Mouse (Mus musculus) cerebellum, adult (tissue): ENCODE results near the gene Srgn.
A peak's percentile ranks its signal among the peaks of the same experiment; 100 is the strongest.
"Not testable (repeated sequence)": the region's sequence is repeated elsewhere in the genome, so short reads cannot be mapped to it uniquely, and the experiment has no call there.

Experiments
- ATAC-seq: cut with Nextera tagmentation; 2 replicates; pipeline ENCODE4 v1.9.2; 2017; ENCODE audit warnings: mild to moderate bottlenecking, moderate library complexity, mixed read lengths; ENCODE audit not compliant: insufficient number of reproducible peaks, low FRiP score, low TSS enrichment

The Srgn gene

DNA sequence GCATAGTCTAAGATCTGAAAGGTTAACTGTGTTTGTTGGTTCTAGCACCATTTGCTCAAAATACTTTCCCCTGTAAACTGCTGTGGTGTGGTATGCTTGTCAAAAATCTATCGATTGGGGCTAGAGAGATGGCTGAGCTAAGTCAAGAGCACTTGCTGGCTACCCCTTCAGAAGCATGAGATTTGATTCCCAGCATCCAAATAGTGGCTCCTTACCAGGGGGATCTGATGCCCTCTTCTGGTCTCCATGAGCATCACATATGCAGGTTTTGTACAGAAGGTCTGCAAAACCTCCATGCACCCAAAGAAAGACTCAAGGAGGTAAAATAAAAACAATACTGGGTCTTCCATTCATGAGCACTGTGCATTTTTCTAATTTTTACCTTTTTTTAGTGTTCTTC, 39.0 kb downstream of the Srgn start:
- peak; percentile 31 for ATAC-seq

DNA sequence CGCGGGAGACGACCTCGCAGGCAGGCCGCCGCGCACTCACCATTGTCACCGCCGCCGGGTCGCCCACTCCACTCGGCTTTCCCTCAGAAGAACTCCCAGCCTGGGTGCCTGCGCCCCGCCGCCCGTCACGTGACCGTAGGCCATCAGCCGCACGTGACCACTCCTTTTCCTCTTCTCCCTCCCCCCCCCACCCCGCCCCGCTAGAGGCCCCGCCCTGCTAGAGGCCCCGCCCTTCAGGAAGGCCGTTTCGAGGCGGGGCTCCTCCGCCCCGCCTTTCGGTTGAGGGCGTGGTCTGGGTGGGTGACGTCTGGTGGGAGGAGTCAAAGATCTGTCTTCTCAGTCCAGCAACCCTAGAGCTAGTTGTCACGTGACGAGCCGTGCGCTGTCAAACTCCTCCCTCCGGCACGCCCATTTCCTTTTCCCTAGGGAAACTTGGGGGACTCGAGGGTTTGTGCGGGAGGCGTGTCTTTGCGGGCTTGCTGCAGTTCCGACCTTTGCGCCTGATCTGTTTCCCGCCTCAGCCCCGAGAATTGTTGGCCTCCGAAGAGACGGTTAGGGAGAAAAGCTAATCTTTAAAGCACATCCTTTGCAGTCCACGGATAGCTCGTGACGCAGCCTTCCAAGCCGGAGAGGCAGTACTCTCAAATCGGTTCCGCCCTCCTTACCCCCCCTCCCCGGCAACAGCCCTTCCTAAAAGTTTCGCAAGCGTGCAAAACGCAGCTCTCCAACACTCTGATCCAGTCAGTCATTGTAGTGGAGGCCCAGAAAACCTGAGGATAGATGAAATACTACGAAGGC, 40.4 kb downstream of the Srgn start, which contains the start of gene Vps26a:
Gene Vps26a, minus strand, starts transcription at position 188 of the 798 bp plus-strand sequence.
- peak; percentile 75 for ATAC-seq

DNA sequence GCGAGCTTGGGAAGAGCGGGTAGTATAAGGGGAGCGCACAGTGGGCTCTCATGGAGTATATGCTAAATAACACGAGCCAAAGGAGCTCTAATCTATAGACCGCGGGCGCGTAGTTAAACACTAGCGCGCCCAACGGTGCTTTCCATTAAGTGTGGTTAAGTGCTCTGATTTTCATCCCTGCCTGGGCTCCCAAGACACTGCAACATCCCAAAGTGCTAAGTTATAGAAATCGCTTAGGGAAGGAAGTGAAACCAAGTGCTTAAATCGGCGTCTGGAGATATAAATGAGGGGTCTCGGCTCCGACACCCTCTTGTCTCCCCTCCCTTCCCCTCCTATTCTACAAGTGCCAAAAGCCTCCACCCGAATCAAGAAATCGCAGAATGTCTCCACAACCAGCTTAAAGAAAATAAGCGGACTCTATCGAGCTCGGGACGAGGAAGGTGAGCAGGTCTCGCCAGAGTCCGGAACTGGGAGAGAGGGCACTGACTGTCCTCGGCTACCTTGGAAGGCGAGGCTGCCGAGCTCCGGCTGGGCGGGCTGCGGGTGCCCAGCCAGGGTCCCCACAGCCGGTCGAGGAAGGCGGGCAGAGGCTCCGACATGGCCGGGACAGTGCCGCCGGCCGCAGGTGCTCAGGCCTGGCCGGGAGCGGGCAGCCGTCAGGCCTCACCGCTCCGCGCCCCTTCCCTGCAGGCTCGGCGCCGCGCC, 41.2 kb downstream of the Srgn start:
- ATAC-seq, result peak; percentile 64

DNA sequence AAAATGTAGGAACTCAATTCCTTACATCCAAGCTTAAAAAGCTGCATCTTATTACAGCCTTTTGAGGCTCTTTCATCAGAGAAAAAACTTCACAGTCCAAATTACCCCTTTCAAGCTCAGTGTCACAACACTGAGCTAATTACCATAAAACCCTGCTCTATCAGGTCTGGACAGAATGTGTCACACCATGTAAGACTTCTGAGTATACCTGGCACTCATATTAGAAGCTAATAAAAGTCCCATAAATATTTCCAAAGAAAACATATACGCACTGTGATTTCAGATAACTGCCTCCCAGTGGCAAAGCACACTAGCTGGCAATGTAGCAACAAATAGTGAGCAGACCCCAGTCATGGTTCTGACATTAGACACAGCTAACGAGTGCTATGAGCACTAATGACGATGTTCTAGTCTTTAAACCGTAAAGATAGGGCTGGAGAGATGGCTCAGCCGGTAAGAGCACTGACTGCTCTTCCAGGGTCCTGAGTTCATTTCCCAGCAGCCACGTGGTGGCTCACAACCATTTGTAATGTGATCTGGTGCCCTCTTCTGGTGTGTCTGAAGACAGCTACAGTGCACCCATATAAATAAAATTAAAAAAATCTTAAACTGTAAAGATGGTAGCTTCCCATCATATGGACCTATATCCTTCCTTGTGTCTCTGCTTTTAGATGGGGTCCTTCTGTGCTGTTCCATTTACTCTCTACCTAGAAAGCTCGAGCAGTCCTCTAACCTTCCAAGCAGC, 46.0 kb downstream of the Srgn start:
- no peak for ATAC-seq

DNA sequence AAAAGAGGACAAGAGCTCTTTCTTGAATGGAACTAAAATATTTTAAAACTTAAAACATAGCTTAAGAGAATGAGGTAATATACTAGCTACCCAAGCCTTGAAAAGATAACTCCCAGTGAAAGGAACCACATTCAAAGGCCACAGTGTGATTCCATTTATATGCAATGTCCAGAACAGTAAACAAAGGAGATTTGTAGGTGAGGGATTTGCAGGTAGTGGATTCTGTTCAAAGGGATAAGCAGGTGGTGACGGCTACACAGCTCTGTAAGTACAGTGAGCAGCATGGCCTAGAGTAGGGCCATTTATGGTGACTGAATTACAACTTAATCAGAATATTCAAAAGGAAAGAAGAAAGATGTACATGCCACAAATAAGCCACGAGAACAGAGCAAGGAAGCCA, 50.3 kb downstream of the Srgn start:
- ATAC-seq, result no peak

DNA sequence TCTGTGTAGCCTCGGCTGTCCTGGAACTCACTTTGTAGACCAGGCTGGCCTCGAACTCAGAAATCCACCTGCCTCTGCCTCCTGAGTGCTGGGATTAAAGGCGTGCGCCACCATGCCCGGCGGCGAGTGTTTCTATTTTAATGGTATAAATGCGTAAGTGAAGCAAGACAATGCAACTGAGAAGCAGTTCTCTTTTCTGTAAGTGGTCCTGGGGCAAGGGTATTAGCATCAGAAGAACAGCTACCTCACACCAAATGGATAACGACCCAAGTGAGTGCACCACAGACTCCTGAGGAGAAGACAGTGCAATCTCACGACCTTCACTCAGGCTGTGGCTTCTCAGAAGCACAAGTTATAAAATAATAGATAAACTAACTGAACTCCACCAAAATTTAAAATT, 52.3 kb downstream of the Srgn start:
- no peak for ATAC-seq

DNA sequence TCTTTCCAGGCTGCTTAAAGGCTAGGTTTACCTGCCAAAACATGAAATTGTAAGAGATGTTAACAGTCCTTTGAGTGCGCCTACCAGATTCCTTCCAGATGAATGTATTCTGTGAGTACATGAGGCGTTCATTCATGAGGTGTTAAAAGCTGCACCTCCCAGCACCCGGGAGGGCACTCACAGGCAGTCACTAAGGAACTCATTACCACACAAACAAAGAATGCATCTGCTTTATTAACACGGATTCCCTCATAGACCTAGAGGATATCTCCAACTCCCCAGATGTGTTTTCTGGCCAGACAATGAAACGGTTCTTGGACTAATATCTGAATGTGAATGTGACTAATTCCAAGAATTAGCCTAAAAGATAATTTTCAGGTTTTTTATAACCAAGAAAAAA, 56.1 kb downstream of the Srgn start:
- no peak for ATAC-seq

DNA sequence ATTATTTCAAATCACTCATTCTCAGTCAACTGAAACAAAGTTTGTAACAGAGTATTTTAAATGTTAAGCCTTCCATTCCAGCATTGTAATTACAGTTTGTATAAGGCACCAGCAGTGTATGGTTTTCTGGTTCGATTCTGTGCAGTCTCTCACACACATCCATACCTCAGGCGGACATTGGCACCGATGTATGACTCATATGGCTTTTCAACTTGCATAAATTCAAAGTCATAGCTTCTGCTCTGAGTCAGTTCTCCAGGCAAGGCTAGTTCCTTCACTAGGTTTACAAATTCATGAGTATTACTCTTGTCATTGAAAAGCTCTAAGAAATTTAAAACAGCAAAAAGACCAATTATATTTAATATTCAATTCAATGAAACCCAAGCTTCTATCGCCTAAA, 57.5 kb downstream of the Srgn start:
- no peak for ATAC-seq

DNA sequence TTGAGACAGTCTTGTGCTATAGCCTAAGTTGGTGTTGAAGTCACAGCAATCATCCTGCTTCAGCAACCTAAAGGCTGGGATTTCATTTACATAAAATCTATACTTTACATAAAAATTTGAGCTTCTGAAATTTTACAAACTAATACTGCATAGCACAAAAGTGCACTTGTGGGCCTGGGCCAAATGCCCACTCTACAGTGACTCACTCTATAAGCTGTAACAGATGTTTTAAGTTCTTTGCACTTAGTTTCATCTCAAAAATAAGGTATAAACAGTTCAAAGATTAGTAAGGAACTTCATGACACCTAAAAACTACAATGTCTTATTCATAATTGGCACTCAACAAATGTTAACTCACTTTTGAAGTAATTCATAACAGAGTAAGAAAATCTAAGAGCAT, 65.9 kb downstream of the Srgn start:
- ATAC-seq, result no peak

DNA sequence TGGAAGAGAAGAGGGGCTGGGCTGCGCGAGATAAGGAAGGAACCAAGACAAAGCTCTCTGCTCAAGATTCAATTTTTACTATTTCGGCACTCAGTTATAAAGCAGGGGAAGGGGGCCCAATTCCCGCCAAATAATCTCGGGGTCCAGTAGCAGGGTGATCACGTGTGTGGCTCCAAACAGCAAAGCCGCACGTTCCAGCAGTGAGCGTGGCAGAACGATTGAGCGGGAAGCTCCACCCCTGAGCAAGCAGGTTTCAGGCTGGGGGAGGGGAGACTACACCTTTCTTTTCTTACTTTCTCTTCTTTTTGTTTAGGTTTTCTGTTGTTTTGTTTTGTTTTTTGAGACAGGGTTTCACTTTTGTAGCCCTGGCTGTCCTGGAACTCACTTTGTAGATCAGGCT, 75.2 kb downstream of the Srgn start:
- not testable (repeated sequence) for ATAC-seq

DNA sequence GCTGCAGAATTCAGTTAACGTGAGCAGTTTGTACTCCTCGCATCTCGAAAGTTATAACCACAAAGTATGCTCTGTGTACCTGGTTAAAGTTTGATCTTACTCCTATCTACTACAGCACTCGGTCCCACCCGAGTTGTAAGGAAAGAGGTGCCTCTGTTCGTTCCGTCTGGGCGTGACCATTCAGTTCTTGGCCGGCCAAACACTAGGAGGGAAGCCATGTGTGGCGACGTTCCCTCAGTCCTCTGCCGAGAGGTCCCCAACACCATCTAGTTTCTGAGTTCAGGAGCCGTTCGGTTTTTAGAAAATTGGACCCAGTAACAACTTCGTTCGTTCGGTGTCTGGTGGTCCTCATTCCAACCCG, 77.0 kb downstream of the Srgn start:
- ATAC-seq, result no peak; the same call in 1 of the 2 replicates

DNA sequence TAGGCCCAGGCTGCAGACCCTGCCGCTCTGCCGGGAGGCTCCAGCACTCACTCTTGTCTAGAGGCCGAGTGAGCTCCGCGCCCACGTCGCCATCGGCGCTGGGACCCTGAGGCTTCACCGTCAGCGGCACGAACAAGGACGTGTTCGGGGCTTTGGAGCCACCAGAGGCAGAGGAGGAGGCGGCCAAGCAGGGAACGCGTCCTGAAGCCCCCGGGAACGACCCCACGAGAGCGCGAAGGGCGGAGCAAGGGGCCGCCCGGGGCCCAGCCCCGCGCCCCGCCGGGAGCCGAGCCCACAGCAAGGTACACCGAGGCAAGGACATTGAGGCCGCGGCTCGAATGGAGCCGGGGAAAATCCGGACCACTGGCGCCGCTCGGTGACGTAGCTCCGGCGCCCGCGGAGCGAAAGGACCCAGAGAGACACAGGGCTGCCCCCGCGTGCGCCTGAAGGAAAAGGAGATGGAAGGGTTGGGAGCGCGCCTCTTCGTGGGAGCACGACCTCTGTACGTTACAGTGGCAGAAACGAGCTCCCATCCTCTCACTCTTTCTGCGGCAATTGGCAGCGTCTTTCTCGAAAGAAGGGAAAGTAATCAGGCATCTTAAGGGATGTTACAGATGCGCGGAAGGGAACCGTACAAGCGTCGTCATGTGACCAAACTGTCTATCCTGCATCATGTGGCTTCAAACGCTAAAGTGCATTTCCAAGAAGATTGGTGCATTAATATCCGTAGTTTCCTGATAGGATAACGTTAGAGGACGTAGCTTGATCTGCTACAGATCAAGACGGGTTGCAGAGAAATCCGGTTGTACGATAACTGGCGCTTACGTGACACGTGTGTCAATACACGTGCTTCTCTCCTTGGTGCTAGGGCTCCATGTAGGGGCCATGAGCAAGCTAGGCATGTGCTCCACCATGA, 77.6 kb downstream of the Srgn start, which contains the start of the genes 4930507D05Rik and Supv3l1:
Gene 4930507D05Rik, plus strand, starts transcription at position 126 of the 916 bp plus-strand sequence.
Gene Supv3l1, minus strand, starts transcription at position 375 of the 916 bp plus-strand sequence.
- peak; percentile 78 for ATAC-seq
